Mouse (Mus musculus): Measurements from ENCODE around the gene Pml.

DNA sequence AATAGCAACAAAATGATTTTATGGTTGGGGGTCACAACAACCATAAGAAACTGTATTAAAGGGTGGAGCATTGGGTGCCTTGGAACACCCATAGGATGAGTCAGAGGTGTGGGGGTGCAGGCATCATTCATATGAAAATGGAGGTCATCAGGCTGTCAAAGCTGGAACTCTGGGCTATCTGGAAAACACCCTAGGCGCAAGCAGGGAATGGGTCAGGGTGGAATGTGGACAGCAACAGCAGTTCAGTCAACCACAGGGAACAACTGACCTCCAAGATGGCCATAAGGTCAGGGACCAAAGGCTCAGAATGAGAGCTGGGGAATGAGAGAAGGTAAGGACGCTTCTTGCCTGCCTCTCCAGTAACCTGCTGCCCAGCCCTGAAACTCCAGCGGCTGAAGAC, 31.0 kb downstream of the Pml start:
- TF ChIP-seq EP300 (IDR thresholded peaks at IDR 0.05; ENCODE audit: low read depth) = no peak
- no peak for TF ChIP-seq CTCF (IDR thresholded peaks at IDR 0.05; ENCODE audit: low read depth)
